Mouse (Mus musculus) heart, embryonic 15.5 days (tissue): ENCODE results near the gene Msi2. TPM values are rescaled to one million over a fixed set of nuclear protein-coding genes. Genes with fewer than 3 reads are reported as not detected.

Experiments used
- ATAC-seq: fragments of 200-750 bp; cut with Nextera tagmentation; replicated peaks from 2 replicates; pipeline ENCODE4 v1.8.0; 2017; ENCODE audit warnings: low read depth, moderate TSS enrichment; ENCODE audit not compliant: insufficient number of reproducible peaks, insufficient read depth, low FRiP score
- H3K27ac ChIP-seq: fragments of 300-500 bp; sonication (generic); 2 replicates; pipeline ENCODE4 v1.5.1; 2015; ENCODE audit warnings: mild to moderate bottlenecking, inconsistent platforms
- H3K27me3 ChIP-seq: fragments of 300-500 bp; sonication (generic); 2 replicates; pipeline ENCODE4 v1.6.1; 2015; ENCODE audit warnings: inconsistent platforms
- H3K36me3 ChIP-seq: fragments of 300-500 bp; sonication (generic); 2 replicates; pipeline ENCODE4 v1.6.1; 2015; ENCODE audit warnings: mild to moderate bottlenecking, inconsistent platforms
- H3K4me1 ChIP-seq: fragments of 300-500 bp; sonication (generic); replicated peaks from 2 replicates; pipeline ENCODE4 v1.6.1; 2015; ENCODE audit warnings: inconsistent platforms
- H3K4me2 ChIP-seq: fragments of 300-500 bp; sonication (generic); 2 replicates; pipeline ENCODE4 v1.6.1; 2015; ENCODE audit warnings: inconsistent platforms, mild to moderate bottlenecking, moderate library complexity
- H3K4me3 ChIP-seq: fragments of 300-500 bp; sonication (generic); 2 replicates; pipeline ENCODE4 v1.5.1; 2015; ENCODE audit warnings: mild to moderate bottlenecking, inconsistent platforms
- H3K9ac ChIP-seq: fragments of 300-500 bp; sonication (generic); 2 replicates; pipeline ENCODE4 v1.6.1; 2015; ENCODE audit warnings: mild to moderate bottlenecking, inconsistent platforms
- H3K9me3 ChIP-seq: fragments of 300-500 bp; sonication (generic); replicated peaks from 2 replicates; pipeline ENCODE4 v1.6.1; 2016; ENCODE audit warnings: inconsistent platforms
- WGBS: fragments of 180-500 bp; shearing (Covaris S2); methylation state at CpG from one replicate; pipeline ENCODE4 v1.1.7; 2015; ENCODE audit warnings: mixed read lengths; 5-methylcytosine and 5-hydroxymethylcytosine counted together
- polyA plus RNA-seq: library from polyadenylated mRNA; unstranded; fragments of >200 nt; fragmentation: Nextera tagmentation; extraction: Ambion mirVana; gene quantifications from 2 replicates; pipeline ENCODE4 v1.2.1, GENCODE M21; 2015

Gene Msi2
- polyA plus RNA-seq, 1 experiment from 2014 or later: 19.6 TPM

GRCm38 (mm10) chr11:88498491-88498890 lies 219.8 kb downstream of the Msi2 start:
- H3K9me3 ChIP-seq: no peaks in the 10 kb centered on the region
- peak overlapping the region; percentile 62; the same call in 1 of the 2 replicates for H3K27ac ChIP-seq
- peaks cover 49% of the 10 kb centered on the region for H3K4me1 ChIP-seq
- no peaks in the 10 kb centered on the region for H3K27me3 ChIP-seq
- WGBS: 47% methylated on average over 7 of the region's 7 CpGs
- H3K9ac ChIP-seq: no peak overlapping the region
- no peak for ATAC-seq
- no peak overlapping the region for H3K4me3 ChIP-seq
- no peak overlapping the region for H3K4me2 ChIP-seq
- no peaks in the 10 kb centered on the region for H3K36me3 ChIP-seq

GRCm38 (mm10) chr11:88496460-88496859 lies 221.9 kb downstream of the Msi2 start:
- H3K4me1 ChIP-seq: peaks cover 45% of the 10 kb centered on the region
- 73% methylated on average over 5 of the region's 5 CpGs for WGBS

GRCm38 (mm10) chr11:88495759-88496158 lies 222.6 kb downstream of the Msi2 start:
- no peak overlapping the region for H3K27ac ChIP-seq
- H3K4me2 ChIP-seq: no peak overlapping the region
- no peak for ATAC-seq
- H3K36me3 ChIP-seq: no peaks in the 10 kb centered on the region
- H3K27me3 ChIP-seq: no peaks in the 10 kb centered on the region
- H3K4me3 ChIP-seq: no peak overlapping the region
- H3K4me1 ChIP-seq: peaks cover 49% of the 10 kb centered on the region
- H3K9ac ChIP-seq: no peak overlapping the region
- no peaks in the 10 kb centered on the region for H3K9me3 ChIP-seq
- 79% methylated on average over 5 of the region's 5 CpGs for WGBS

More at GRCm38 (mm10) chr11:88496460-88496859, 221.9 kb downstream of the Msi2 start:
- no peaks in the 10 kb centered on the region for H3K36me3 ChIP-seq
- ATAC-seq: no peak
- H3K9me3 ChIP-seq: no peaks in the 10 kb centered on the region
- H3K9ac ChIP-seq: no peak overlapping the region
- no peak overlapping the region for H3K27ac ChIP-seq
- H3K27me3 ChIP-seq: no peaks in the 10 kb centered on the region
- H3K4me3 ChIP-seq: no peak overlapping the region
- no peak overlapping the region for H3K4me2 ChIP-seq

GRCm38 (mm10) chr11:88495018-88495417 lies 223.3 kb downstream of the Msi2 start:
- Histone ChIP-seq H3K27ac (no peak overlapping the region), H3K4me3 (no peak overlapping the region), H3K4me2 (no peak overlapping the region), H3K9ac (no peak overlapping the region), H3K9me3 (no peaks in the 10 kb centered on the region), H3K4me1 (peaks cover 56% of the 10 kb centered on the region), H3K36me3 (no peaks in the 10 kb centered on the region), H3K27me3 (no peaks in the 10 kb centered on the region)
- 81% methylated on average over 3 of the region's 3 CpGs for WGBS
- no peak for ATAC-seq

- Histone ChIP-seq H3K4me3 (no peak overlapping the region), H3K27me3 (no peaks in the 10 kb centered on the region), H3K27ac (no peak overlapping the region), H3K4me2 (no peak overlapping the region), H3K36me3 (no peaks in the 10 kb centered on the region), H3K9ac (no peak overlapping the region), H3K4me1 (peaks cover 66% of the 10 kb centered on the region), H3K9me3 (no peaks in the 10 kb centered on the region)
- no peak for ATAC-seq
- 89% methylated on average over 18 of the region's 18 CpGs for WGBS
Observed at GRCm38 (mm10) chr11:88493795-88494559, 224.3 kb downstream of the Msi2 start.

GRCm38 (mm10) chr11:88492585-88492984 lies 225.7 kb downstream of the Msi2 start:
- ATAC-seq: no peak
- 88% methylated on average over 2 of the region's 2 CpGs for WGBS
- H3K4me1 ChIP-seq: peaks cover 64% of the 10 kb centered on the region

GRCm38 (mm10) chr11:88489985-88490384 lies 228.3 kb downstream of the Msi2 start:
- Histone ChIP-seq H3K27me3 (no peaks in the 10 kb centered on the region), H3K9me3 (no peaks in the 10 kb centered on the region), H3K4me1 (peaks cover 59% of the 10 kb centered on the region), H3K9ac (no peak overlapping the region), H3K4me2 (no peak overlapping the region; the same call in 1 of the 2 replicates), H3K4me3 (no peak overlapping the region), H3K36me3 (no peaks in the 10 kb centered on the region), H3K27ac (peak overlapping the region; percentile 70)
- no peak for ATAC-seq
- 28% methylated on average over 4 of the region's 4 CpGs for WGBS

More at GRCm38 (mm10) chr11:88492585-88492984, 225.7 kb downstream of the Msi2 start:
- no peak overlapping the region for H3K4me2 ChIP-seq
- H3K4me3 ChIP-seq: no peak overlapping the region
- no peaks in the 10 kb centered on the region for H3K36me3 ChIP-seq
- H3K9me3 ChIP-seq: no peaks in the 10 kb centered on the region
- H3K27ac ChIP-seq: no peak overlapping the region
- H3K27me3 ChIP-seq: no peaks in the 10 kb centered on the region
- H3K9ac ChIP-seq: no peak overlapping the region

GRCm38 (mm10) chr11:88488941-88489724 lies 229.2 kb downstream of the Msi2 start:
- no peak overlapping the region for H3K4me2 ChIP-seq
- H3K9me3 ChIP-seq: no peaks in the 10 kb centered on the region
- peak overlapping the region; percentile 70 for H3K27ac ChIP-seq
- H3K4me3 ChIP-seq: no peak overlapping the region
- H3K36me3 ChIP-seq: no peaks in the 10 kb centered on the region
- peaks cover 64% of the 10 kb centered on the region for H3K4me1 ChIP-seq
- WGBS: 65% methylated on average over 17 of the region's 17 CpGs
- no peak for ATAC-seq
- H3K27me3 ChIP-seq: no peaks in the 10 kb centered on the region
- 0 out of 2 replicates have a peak overlapping the region, but pooled peaks have one; percentile 2 for H3K9ac ChIP-seq

- H3K27me3 ChIP-seq: no peaks in the 10 kb centered on the region
- H3K9me3 ChIP-seq: no peaks in the 10 kb centered on the region
- 0 out of 2 replicates have a peak, but pooled peaks have one; percentile 24 for ATAC-seq
- peak overlapping the region; percentile 70 for H3K27ac ChIP-seq
- H3K4me1 ChIP-seq: peaks cover 71% of the 10 kb centered on the region
- no peak overlapping the region for H3K9ac ChIP-seq
- H3K36me3 ChIP-seq: no peaks in the 10 kb centered on the region
- H3K4me2 ChIP-seq: no peak overlapping the region
- no peak overlapping the region for H3K4me3 ChIP-seq
- 49% methylated on average over 13 of the region's 13 CpGs for WGBS
Observed at GRCm38 (mm10) chr11:88488175-88488940, 230.0 kb downstream of the Msi2 start.

GRCm38 (mm10) chr11:88485987-88486386 lies 232.3 kb downstream of the Msi2 start:
- H3K4me3 ChIP-seq: no peak overlapping the region
- H3K9me3 ChIP-seq: no peaks in the 10 kb centered on the region
- H3K9ac ChIP-seq: no peak overlapping the region
- H3K4me1 ChIP-seq: peaks cover 78% of the 10 kb centered on the region
- H3K36me3 ChIP-seq: no peaks in the 10 kb centered on the region
- WGBS: 71% methylated on average over 1 of the region's 1 CpGs
- H3K27ac ChIP-seq: peak overlapping the region; percentile 21
- ATAC-seq: no peak
- no peak overlapping the region for H3K4me2 ChIP-seq
- no peaks in the 10 kb centered on the region for H3K27me3 ChIP-seq

GRCm38 (mm10) chr11:88485088-88485487 lies 233.2 kb downstream of the Msi2 start:
- ATAC-seq: no peak
- no peak overlapping the region for H3K4me2 ChIP-seq
- no peaks in the 10 kb centered on the region for H3K27me3 ChIP-seq
- H3K36me3 ChIP-seq: no peaks in the 10 kb centered on the region
- H3K27ac ChIP-seq: peak overlapping the region; percentile 48; the same call in 1 of the 2 replicates
- H3K9ac ChIP-seq: no peak overlapping the region
- 52% methylated on average over 4 of the region's 4 CpGs for WGBS
- H3K4me3 ChIP-seq: no peak overlapping the region
- no peaks in the 10 kb centered on the region for H3K9me3 ChIP-seq
- peaks cover 71% of the 10 kb centered on the region for H3K4me1 ChIP-seq
